Mouse (Mus musculus): ENCODE measurements around the gene 6430628N08Rik.

- TF ChIP-seq MYOD1 (IDR thresholded peaks at IDR 0.05; ENCODE audit: control insufficient read depth, insufficient read length, low read depth) (no peak), USF1 (IDR thresholded peaks at IDR 0.05; ENCODE audit: low read depth) (no peak)
These were observed 7.6 kb downstream of the 6430628N08Rik start for GRCm38 (mm10) chr4:115897901-115898631.

Data from C2C12 (cell line).